Mouse (Mus musculus): Measurements from ENCODE around the gene Arhgef12.

Arhgef12 gene

GRCm38 (mm10) chr9:42921830-42922229, 185.2 kb downstream of the Arhgef12 start:
- DNase-seq (ENCODE audit: low read depth, low spot score), result no peak

- DNase-seq (ENCODE audit: low read depth, low spot score), result no peak
Measured at GRCm38 (mm10) chr9:42920190-42920589, 186.8 kb downstream of the Arhgef12 start.

- DNase-seq (ENCODE audit: low read depth, low spot score), result no peak
Measured at GRCm38 (mm10) chr9:42917911-42918310, 189.1 kb downstream of the Arhgef12 start.

Measured in brain, embryonic 18.5 days (tissue).